Mouse (Mus musculus) stomach, postnatal 0 days (tissue): ENCODE results near the gene Cyb5d1. TPM values are rescaled to one million over a fixed set of nuclear protein-coding genes. Genes with fewer than 3 reads are reported as not detected.
A peak's percentile ranks its signal among the peaks of the same experiment; 100 is the strongest.

Experiments
- ATAC-seq: fragments of 200-750 bp; cut with Nextera tagmentation; 2 replicates; pipeline ENCODE4 v1.8.0; 2017; ENCODE audit not compliant: low FRiP score, low TSS enrichment
- DNase-seq: peaks from one replicate; pipeline ENCODE4 v3.0.0-alpha.2; 2016; ENCODE audit warnings: low spot score
- H3K27ac ChIP-seq: fragments of 300-500 bp; sonication (generic); replicated peaks from 2 replicates; pipeline ENCODE4 v1.5.1; 2014; ENCODE audit warnings: mild to moderate bottlenecking, control low read depth
- H3K27me3 ChIP-seq: fragments of 300-500 bp; sonication (generic); 2 replicates; pipeline ENCODE4 v1.6.1; 2014; ENCODE audit warnings: low read length; ENCODE audit not compliant: control insufficient read depth, insufficient read depth
- H3K36me3 ChIP-seq: fragments of 300-500 bp; sonication (generic); 2 replicates; pipeline ENCODE4 v1.6.1; 2014; ENCODE audit warnings: low read length, mixed read lengths; ENCODE audit not compliant: control insufficient read depth, insufficient read depth
- H3K4me1 ChIP-seq: fragments of 300-500 bp; sonication (generic); replicated peaks from 2 replicates; pipeline ENCODE4 v1.6.1; 2014; ENCODE audit warnings: antibody characterized with exemption; ENCODE audit not compliant: control insufficient read depth, insufficient read depth
- H3K4me2 ChIP-seq: fragments of 300-500 bp; sonication (generic); replicated peaks from 2 replicates; pipeline ENCODE4 v1.6.1; 2014; ENCODE audit warnings: low read depth, mild to moderate bottlenecking, control low read depth, moderate library complexity
- H3K4me3 ChIP-seq: fragments of 300-500 bp; sonication (generic); 2 replicates; pipeline ENCODE4 v1.5.1; 2014; ENCODE audit warnings: low read depth, low read length, control low read depth
- H3K9ac ChIP-seq: fragments of 300-500 bp; sonication (generic); 2 replicates; pipeline ENCODE4 v1.6.1; 2014; ENCODE audit warnings: mild to moderate bottlenecking, low read length, control low read depth, mixed read lengths
- H3K9me3 ChIP-seq: fragments of 300-500 bp; sonication (generic); 2 replicates; pipeline ENCODE4 v1.6.1; 2016; ENCODE audit warnings: low read length; ENCODE audit not compliant: control insufficient read depth
- CTCF ChIP-seq: IDR thresholded peaks from 2 replicates; pipeline ENCODE4 v1.5.1; 2016; ENCODE audit warnings: antibody characterized with exemption, low read depth, mild to moderate bottlenecking, moderate library complexity
- EP300 ChIP-seq: optimal IDR thresholded peaks from 2 replicates; pipeline ENCODE3; 2016; ENCODE audit warnings: antibody characterized with exemption
- WGBS: fragments of 180-500 bp; shearing (Covaris S2); extraction: QIAGEN DNeasy Blood & Tissue Kit; methylation state at CpG from one replicate; pipeline ENCODE4 v1.1.7; 2014; 5-methylcytosine and 5-hydroxymethylcytosine counted together
- polyA plus RNA-seq: library from polyadenylated mRNA; unstranded; fragments of >200 nt; fragmentation: Nextera tagmentation; extraction: Ambion mirVana; gene quantifications from 2 replicates; pipeline ENCODE4 v1.2.1, GENCODE M21; 2015

The Cyb5d1 gene
- polyA plus RNA-seq, 1 experiment from 2014 or later: 9.1 TPM

- DNase-seq (no peak), ATAC-seq (no peak)
- Histone ChIP-seq H3K9me3 (no peaks in the 10 kb centered on the region), H3K9ac (no peak overlapping the region), H3K4me3 (no peak overlapping the region), H3K4me1 (peaks cover 2% of the 10 kb centered on the region; the same call in 1 of the 2 replicates), H3K36me3 (no peaks in the 10 kb centered on the region; the same call in 1 of the 2 replicates), H3K27ac (no peak overlapping the region), H3K27me3 (no peaks in the 10 kb centered on the region), H3K4me2 (no peak overlapping the region)
- 48% methylated on average over 3 of the region's 3 CpGs for WGBS
- TF ChIP-seq CTCF (peak; percentile 71), EP300 (no peak)
Observed at GRCm38 (mm10) chr11:69372780-69373170, 22.7 kb downstream of the Cyb5d1 start.

- no peak for TF ChIP-seq EP300
- no peak for TF ChIP-seq CTCF
- Histone ChIP-seq H3K4me2 (no peak overlapping the region), H3K27me3 (no peaks in the 10 kb centered on the region), H3K9ac (no peak overlapping the region), H3K27ac (no peak overlapping the region; the same call in 1 of the 2 replicates), H3K4me1 (peaks cover 5% of the 10 kb centered on the region; the same call in 1 of the 2 replicates), H3K4me3 (no peak overlapping the region), H3K9me3 (no peaks in the 10 kb centered on the region), H3K36me3 (no peaks in the 10 kb centered on the region)
- ATAC-seq (no peak), DNase-seq (no peak)
- WGBS: 31% methylated on average over 12 of the region's 12 CpGs
Observed at GRCm38 (mm10) chr11:69372056-69372779, 23.2 kb downstream of the Cyb5d1 start.

- Histone ChIP-seq H3K27me3 (no peaks in the 10 kb centered on the region), H3K27ac (peak overlapping the region; percentile 41), H3K4me3 (no peak overlapping the region), H3K4me2 (no peak overlapping the region), H3K9me3 (no peaks in the 10 kb centered on the region), H3K9ac (no peak overlapping the region), H3K4me1 (peaks cover 5% of the 10 kb centered on the region; the same call in 1 of the 2 replicates), H3K36me3 (no peaks in the 10 kb centered on the region)
- no peak for ATAC-seq
- TF ChIP-seq CTCF (no peak), EP300 (no peak)
- 56% methylated on average over 12 of the region's 12 CpGs for WGBS
- DNase-seq: no peak
Observed at GRCm38 (mm10) chr11:69371601-69372000, 23.8 kb downstream of the Cyb5d1 start.

GRCm38 (mm10) chr11:69370817-69371215 is 24.6 kb downstream of the Cyb5d1 start:
- Histone ChIP-seq H3K9ac (no peak overlapping the region), H3K36me3 (no peaks in the 10 kb centered on the region), H3K9me3 (no peaks in the 10 kb centered on the region), H3K4me1 (peaks cover 8% of the 10 kb centered on the region; the same call in 1 of the 2 replicates), H3K27me3 (no peaks in the 10 kb centered on the region), H3K4me3 (no peak overlapping the region), H3K4me2 (peak overlapping the region; percentile 23; the same call in 1 of the 2 replicates), H3K27ac (peak overlapping the region; percentile 41)
- WGBS: 14% methylated on average over 9 of the region's 9 CpGs
- DNase-seq (no peak), ATAC-seq (no peak)
- TF ChIP-seq EP300 (no peak), CTCF (no peak)

DNA sequence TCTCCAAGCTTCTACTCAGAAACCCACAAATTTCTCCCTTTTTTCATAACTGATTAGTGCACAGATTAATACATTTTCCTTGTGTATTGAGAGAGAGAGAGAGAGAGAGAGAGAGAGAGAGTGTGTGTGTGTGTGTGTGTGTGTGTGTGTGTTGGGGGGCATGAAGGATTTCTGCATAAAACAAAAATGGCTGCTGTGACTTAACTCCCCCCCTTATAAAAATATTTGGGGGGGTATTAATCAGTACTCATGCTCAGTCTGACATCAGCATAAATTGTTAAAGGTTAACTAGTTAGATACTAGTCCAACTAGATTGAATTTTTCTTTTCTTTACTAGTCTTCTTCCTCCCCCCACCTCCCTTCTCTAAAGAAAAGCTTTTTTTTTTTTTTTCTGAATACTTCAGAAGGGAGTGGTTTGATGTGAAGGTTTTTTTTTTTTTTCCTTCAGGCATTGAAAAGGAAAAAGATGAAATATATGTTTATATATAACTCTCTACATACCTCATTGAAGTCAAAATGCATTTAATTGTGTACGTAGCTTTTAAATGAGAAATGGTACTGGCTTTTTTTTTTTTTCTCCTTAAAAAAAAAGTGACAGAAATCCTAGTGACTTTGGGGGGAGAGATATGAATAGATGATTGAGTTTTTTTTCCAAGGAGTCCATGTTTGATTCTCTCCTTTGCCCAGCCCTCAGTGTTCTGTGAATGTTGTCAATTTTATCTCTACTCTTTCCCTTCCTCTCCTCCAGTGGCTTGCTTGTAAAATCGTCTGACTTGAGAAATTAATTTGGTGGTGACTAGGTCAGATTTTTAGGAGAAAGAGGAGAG is 25.2 kb downstream of the Cyb5d1 start:
- 5% methylated on average over 2 of the region's 2 CpGs for WGBS
- DNase-seq (no peak), ATAC-seq (no peak)
- H3K4me2 ChIP-seq: peak overlapping the region; percentile 96
- no peaks in the 10 kb centered on the region for H3K36me3 ChIP-seq
- TF ChIP-seq CTCF (no peak), EP300 (no peak)
- no peaks in the 10 kb centered on the region for H3K27me3 ChIP-seq
- no peaks in the 10 kb centered on the region for H3K9me3 ChIP-seq
- H3K4me1 ChIP-seq: peaks cover 14% of the 10 kb centered on the region
- H3K27ac ChIP-seq: peak overlapping the region; percentile 100
- peak overlapping the region; percentile 98 for H3K4me3 ChIP-seq
- peak overlapping the region; percentile 99; the same call in 1 of the 2 replicates for H3K9ac ChIP-seq
